Mouse (Mus musculus): ENCODE results near the gene Phldb3.

Gene Phldb3

GRCm38 (mm10) chr7:24630116-24630880, 19.7 kb downstream of the Phldb3 start:
- DNase-seq (ENCODE audit: low spot score in 2 of 2), result no peak

- DNase-seq (ENCODE audit: low spot score in 2 of 2), result no peak
These were observed 25.7 kb downstream of the Phldb3 start, which contains the start of gene Lypd3 for GRCm38 (mm10) chr7:24636264-24636663. Lypd3 (plus strand) TSS chr7:24636550.

GRCm38 (mm10) chr7:24637046-24637445, 26.5 kb downstream of the Phldb3 start:
- DNase-seq (ENCODE audit: low spot score in 2 of 2), result no peak

- DNase-seq (ENCODE audit: low spot score in 2 of 2), result no peak
These were observed 27.7 kb downstream of the Phldb3 start for GRCm38 (mm10) chr7:24638026-24638856.

GRCm38 (mm10) chr7:24640450-24640849, 29.9 kb downstream of the Phldb3 start:
- DNase-seq (ENCODE audit: low spot score in 2 of 2), result no peak

GRCm38 (mm10) chr7:24642491-24642890, 31.9 kb downstream of the Phldb3 start:
- DNase-seq (ENCODE audit: low spot score in 2 of 2), result peak in 1 of 2 experiments; percentile 56

- no peak for DNase-seq (ENCODE audit: low spot score in 2 of 2)
These were observed 33.9 kb downstream of the Phldb3 start for GRCm38 (mm10) chr7:24644492-24644891.

- DNase-seq (ENCODE audit: low spot score in 2 of 2), result no peak
These were observed 34.4 kb downstream of the Phldb3 start for GRCm38 (mm10) chr7:24644996-24645395.

- DNase-seq (ENCODE audit: low spot score in 2 of 2), result no peak
These were observed 35.9 kb downstream of the Phldb3 start for GRCm38 (mm10) chr7:24646486-24646885.

GRCm38 (mm10) chr7:24653681-24654080, 43.1 kb downstream of the Phldb3 start:
- DNase-seq (ENCODE audit: low spot score in 2 of 2), result peak in 1 of 2 experiments; percentile 54

- no peak for DNase-seq (ENCODE audit: low spot score in 2 of 2)
These were observed 49.3 kb downstream of the Phldb3 start for GRCm38 (mm10) chr7:24659737-24660357.

GRCm38 (mm10) chr7:24661118-24661904, 50.7 kb downstream of the Phldb3 start:
- DNase-seq (ENCODE audit: low spot score in 2 of 2), result no peak

GRCm38 (mm10) chr7:24662575-24662974, 52.0 kb downstream of the Phldb3 start:
- DNase-seq (ENCODE audit: low spot score in 2 of 2), result peak; percentile 39 to 66

- DNase-seq (ENCODE audit: low spot score in 2 of 2), result no peak
These were observed 53.7 kb downstream of the Phldb3 start for GRCm38 (mm10) chr7:24664301-24664700.

- DNase-seq (ENCODE audit: low spot score in 2 of 2), result no peak
These were observed 54.4 kb downstream of the Phldb3 start for GRCm38 (mm10) chr7:24664959-24665358.

GRCm38 (mm10) chr7:24671944-24672439, 61.4 kb downstream of the Phldb3 start:
- no peak for DNase-seq (ENCODE audit: low spot score in 2 of 2)

GRCm38 (mm10) chr7:24676575-24676974, 66.0 kb downstream of the Phldb3 start, which contains the start of gene Tex101:
Tex101 (minus strand) TSS chr7:24676675.
- no peak for DNase-seq (ENCODE audit: low spot score in 2 of 2)

Measured in cerebellum, postnatal 4 days (tissue).